Mouse (Mus musculus) C2C12 (cell line): ENCODE measurements around the gene Selenov.

Source experiments
- CTCF ChIP-seq: IDR thresholded peaks from one replicate; pipeline ENCODE4 v1.5.1; 2011; ENCODE audit not compliant: control insufficient read depth, insufficient read depth, insufficient read length
- MAX ChIP-seq: IDR thresholded peaks from one replicate; pipeline ENCODE4 v1.6.1; 2011; ENCODE audit warnings: mild to moderate bottlenecking, control low read depth

GRCm38 (mm10) chr7:28255476-28255875, 35.5 kb downstream of the Selenov start:
- TF ChIP-seq CTCF (no peak), MAX (no peak)
